Mouse (Mus musculus) gastrocnemius, postnatal 10 days (tissue): ENCODE measurements around the gene Clint1. TPM values are rescaled to one million over a fixed set of nuclear protein-coding genes. Genes with fewer than 3 reads are reported as not detected.

Source experiments
- DNase-seq: peaks from one replicate; pipeline ENCODE4 v3.0.0; 2021; ENCODE audit warnings: mixed read lengths
- total RNA-seq, 2 experiments: library from RNA; stranded (reverse); gene quantifications; 2 replicates each; pipeline ENCODE4 v1.2.3; 2021

The Clint1 gene
- total RNA-seq, 2 experiments from 2014 or later = 44.9 to 51.3 TPM

GRCm38 (mm10) chr11:45883270-45883931 lies 31.6 kb downstream of the Clint1 start:
- no peak for DNase-seq

- DNase-seq = no peak
These were observed 32.2 kb downstream of the Clint1 start for GRCm38 (mm10) chr11:45884029-45884428.

- no peak for DNase-seq
These were observed 33.9 kb downstream of the Clint1 start for GRCm38 (mm10) chr11:45885606-45886230.

GRCm38 (mm10) chr11:45886596-45886995 lies 34.7 kb downstream of the Clint1 start:
- no peak for DNase-seq

GRCm38 (mm10) chr11:45888471-45889030 lies 36.7 kb downstream of the Clint1 start:
- DNase-seq = no peak

GRCm38 (mm10) chr11:45889981-45890380 lies 38.1 kb downstream of the Clint1 start:
- no peak for DNase-seq

- DNase-seq = no peak
These were observed 38.6 kb downstream of the Clint1 start for GRCm38 (mm10) chr11:45890423-45890822.

- no peak for DNase-seq
These were observed 41.1 kb downstream of the Clint1 start for GRCm38 (mm10) chr11:45892861-45893360.

GRCm38 (mm10) chr11:45897392-45897791 lies 45.5 kb downstream of the Clint1 start:
- DNase-seq = no peak

- DNase-seq = no peak
These were observed 48.6 kb downstream of the Clint1 start for GRCm38 (mm10) chr11:45900233-45901015.

GRCm38 (mm10) chr11:45906109-45906786 lies 54.4 kb downstream of the Clint1 start:
- DNase-seq = no peak

- no peak for DNase-seq
These were observed 55.5 kb downstream of the Clint1 start for GRCm38 (mm10) chr11:45907301-45907700.

GRCm38 (mm10) chr11:45908070-45908469 lies 56.2 kb downstream of the Clint1 start:
- no peak for DNase-seq

- DNase-seq = no peak
These were observed 57.0 kb downstream of the Clint1 start for GRCm38 (mm10) chr11:45908894-45909293.

- DNase-seq = no peak
These were observed 58.9 kb downstream of the Clint1 start for GRCm38 (mm10) chr11:45910701-45911100.

GRCm38 (mm10) chr11:45916196-45916595 lies 64.3 kb downstream of the Clint1 start:
- no peak for DNase-seq

- DNase-seq = no peak
These were observed 66.2 kb downstream of the Clint1 start for GRCm38 (mm10) chr11:45918018-45918417.

GRCm38 (mm10) chr11:45918836-45919235 lies 67.0 kb downstream of the Clint1 start:
- no peak for DNase-seq

GRCm38 (mm10) chr11:45921026-45921425 lies 69.2 kb downstream of the Clint1 start:
- no peak for DNase-seq

- DNase-seq = no peak
These were observed 69.6 kb downstream of the Clint1 start for GRCm38 (mm10) chr11:45921480-45921898.

- no peak for DNase-seq
These were observed 73.6 kb downstream of the Clint1 start for GRCm38 (mm10) chr11:45925436-45925835.

- DNase-seq = peak; percentile 69
These were observed 74.8 kb downstream of the Clint1 start for GRCm38 (mm10) chr11:45926640-45927082.
